Mouse (Mus musculus): Measurements from ENCODE around the gene Stag3.

Gene Stag3

GRCm38 (mm10) chr5:138268980-138269379 lies 11.1 kb upstream of the Stag3 start:
- peak; percentile 83 for ATAC-seq (ENCODE audit: low TSS enrichment)

- ATAC-seq (ENCODE audit: low TSS enrichment), result no peak
Measured at GRCm38 (mm10) chr5:138271232-138271631, 8.8 kb upstream of the Stag3 start.

GRCm38 (mm10) chr5:138272409-138272923 lies 7.6 kb upstream of the Stag3 start, which contains the start of gene Gal3st4:
Gal3st4 (minus strand) TSS chr5:138272840.
- ATAC-seq (ENCODE audit: low TSS enrichment), result no peak

- ATAC-seq (ENCODE audit: low TSS enrichment), result no peak
Measured at GRCm38 (mm10) chr5:138274186-138274585, 5.9 kb upstream of the Stag3 start.

- no peak for ATAC-seq (ENCODE audit: low TSS enrichment)
Measured at GRCm38 (mm10) chr5:138275216-138276050, 4.6 kb upstream of the Stag3 start.

- no peak for ATAC-seq (ENCODE audit: low TSS enrichment)
Measured at GRCm38 (mm10) chr5:138277994-138278393, 2.0 kb upstream of the Stag3 start.

- ATAC-seq (ENCODE audit: low TSS enrichment), result no peak
Measured at GRCm38 (mm10) chr5:138280425-138280768, 357 bp downstream of the Stag3 start.

GRCm38 (mm10) chr5:138280829-138281228 lies 789 bp downstream of the Stag3 start:
- no peak for ATAC-seq (ENCODE audit: low TSS enrichment)

- no peak for ATAC-seq (ENCODE audit: low TSS enrichment)
Measured at GRCm38 (mm10) chr5:138281798-138282197, 1.8 kb downstream of the Stag3 start.

GRCm38 (mm10) chr5:138283540-138283939 lies 3.5 kb downstream of the Stag3 start:
- no peak for ATAC-seq (ENCODE audit: low TSS enrichment)

- no peak for ATAC-seq (ENCODE audit: low TSS enrichment)
Measured at GRCm38 (mm10) chr5:138287861-138288260, 7.8 kb downstream of the Stag3 start.

GRCm38 (mm10) chr5:138291638-138292037 lies 11.6 kb downstream of the Stag3 start:
- ATAC-seq (ENCODE audit: low TSS enrichment), result no peak

GRCm38 (mm10) chr5:138294158-138294557 lies 14.1 kb downstream of the Stag3 start:
- ATAC-seq (ENCODE audit: low TSS enrichment), result no peak

GRCm38 (mm10) chr5:138299613-138300012 lies 19.6 kb downstream of the Stag3 start:
- ATAC-seq (ENCODE audit: low TSS enrichment), result no peak

- no peak for ATAC-seq (ENCODE audit: low TSS enrichment)
Measured at GRCm38 (mm10) chr5:138312795-138313194, 32.8 kb downstream of the Stag3 start.

GRCm38 (mm10) chr5:138341661-138342060 lies 61.6 kb downstream of the Stag3 start, which contains the start of gene Pvrig:
Pvrig (plus strand) TSS chr5:138341961.
- ATAC-seq (ENCODE audit: low TSS enrichment), result no peak

GRCm38 (mm10) chr5:138343216-138343615 lies 63.2 kb downstream of the Stag3 start:
- ATAC-seq (ENCODE audit: low TSS enrichment), result no peak
